Comparison of ENCODE assay signal across 1 mouse cellular context in genomic region chr9:21962416-21963059, GRCm38 (mm10).
TF ChIP-seq lines count a peak whose summit lies in the region.

No protein-coding gene starts in this region.

TF ChIP-seq in C2C12, 6 proteins besides CTCF, POLR2A, EP300 and RAD21:
- TF ChIP-seq FOSL1 (IDR thresholded peaks at IDR 0.05; ENCODE audit: insufficient read depth, low read length, poor library complexity, severe bottlenecking) (no peak), USF1 (IDR thresholded peaks at IDR 0.05; ENCODE audit: low read depth) (no peak), MYOG (IDR thresholded peaks at IDR 0.05; ENCODE audit: control insufficient read depth, extremely low read depth, insufficient read length) (no peak), CEBPB (IDR thresholded peaks at IDR 0.05; ENCODE audit: low read depth) (no peak)
